11 mouse cellular contexts compared by ENCODE assay signal in genomic region chr13:43286836-43287235, GRCm38 (mm10).
"Had no signal": no experiment of that assay in that cellular context is flagged by ENCODE, and none has a peak within 500 bp of the region (broad histone marks: within the 10 kb centered on the region; RNA-seq: fewer than 3 reads in every experiment).

No protein-coding gene starts in this region.

- H3K4me3 ChIP-seq: liver, embryonic 13.5 days; midbrain, embryonic 12.5 days; midbrain, embryonic 15.5 days; neural tube, embryonic 13.5 days had no signal

- H3K36me3 ChIP-seq: liver, embryonic 13.5 days; midbrain, embryonic 12.5 days; midbrain, embryonic 15.5 days; neural tube, embryonic 13.5 days had no signal

- DNase-seq: kidney, adult 2 months; kidney, postnatal 10 days; kidney, postnatal 36 days; liver, embryonic 13.5 days; lung, adult 2 months; thymus, adult 18-20 months; thymus, postnatal 36 days had no signal

- H3K27ac ChIP-seq: liver, embryonic 13.5 days; macrophage; midbrain, embryonic 12.5 days; midbrain, embryonic 15.5 days; neural tube, embryonic 13.5 days had no signal

- H3K4me2 ChIP-seq: liver, embryonic 13.5 days; midbrain, embryonic 12.5 days; midbrain, embryonic 15.5 days; neural tube, embryonic 13.5 days had no signal

- H3K27me3 ChIP-seq: liver, embryonic 13.5 days; midbrain, embryonic 12.5 days; midbrain, embryonic 15.5 days; neural tube, embryonic 13.5 days had no signal
